Mouse (Mus musculus): ENCODE results near the gene Ier5. TPM values are rescaled to one million over a fixed set of nuclear protein-coding genes. Genes with fewer than 3 reads are reported as not detected.

Gene Ier5
- polyA plus RNA-seq, 1 experiment from 2014 or later, result 19.8 TPM

- peak overlapping the region; percentile 88 for H3K27ac ChIP-seq (replicated peaks)
- WGBS, result 14% methylated on average over 6 of the region's 6 CpGs
- peaks cover 56% of the 10 kb centered on the region for H3K4me1 ChIP-seq
Observed at GRCm38 (mm10) chr1:155097354-155097753, 2.1 kb downstream of the Ier5 start.

DNA sequence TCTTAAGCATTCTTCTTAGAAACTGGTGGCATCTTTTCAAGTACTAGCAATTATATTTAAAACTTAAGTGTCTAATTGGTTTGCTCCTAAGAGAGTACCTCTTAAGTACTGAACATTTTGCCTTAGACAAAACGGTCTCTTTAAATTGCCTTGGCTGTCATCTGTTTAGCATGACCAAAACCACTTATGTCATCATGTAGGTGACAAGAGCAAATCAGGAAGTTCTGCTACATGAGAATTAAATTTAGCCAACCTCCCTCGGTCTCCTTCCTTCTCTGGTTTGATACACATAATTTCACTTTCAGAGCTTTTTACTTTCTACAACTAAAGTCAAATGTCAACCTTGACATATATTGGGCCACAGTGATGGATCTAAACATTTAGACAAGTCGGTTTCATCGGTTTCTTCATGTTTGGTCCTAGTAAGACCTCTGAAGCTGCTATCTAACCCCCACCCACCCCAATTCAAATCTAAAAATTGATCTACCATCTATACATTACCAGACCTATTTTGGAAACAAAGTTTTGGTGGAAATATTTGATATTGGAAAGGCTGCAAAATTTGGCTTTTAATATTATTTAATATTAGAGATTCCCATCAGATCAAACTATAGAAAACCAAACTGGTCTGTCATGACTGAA is 2.7 kb downstream of the Ier5 start:
- H3K4me2 ChIP-seq (replicated peaks), result peak overlapping the region; percentile 56
- WGBS, result 60% methylated on average over 4 of the region's 4 CpGs
- peak overlapping the region; percentile 88 for H3K27ac ChIP-seq (replicated peaks)
- peak overlapping the region; percentile 100 for H3K9ac ChIP-seq (replicated peaks)
- peak overlapping the region; percentile 86 for H3K4me3 ChIP-seq
- peaks cover 62% of the 10 kb centered on the region for H3K4me1 ChIP-seq
- H3K27me3 ChIP-seq, result no peaks in the 10 kb centered on the region
- ATAC-seq (replicated peaks), result no peak
- H3K9me3 ChIP-seq, result no peaks in the 10 kb centered on the region
- H3K36me3 ChIP-seq, result no peaks in the 10 kb centered on the region

More at GRCm38 (mm10) chr1:155097354-155097753, 2.1 kb downstream of the Ier5 start:
- no peak for ATAC-seq (replicated peaks)
- peak overlapping the region; percentile 56 for H3K4me2 ChIP-seq (replicated peaks)
- H3K36me3 ChIP-seq, result no peaks in the 10 kb centered on the region
- no peaks in the 10 kb centered on the region for H3K9me3 ChIP-seq
- peak overlapping the region; percentile 100 for H3K9ac ChIP-seq (replicated peaks)
- peak overlapping the region; percentile 86 for H3K4me3 ChIP-seq
- no peaks in the 10 kb centered on the region for H3K27me3 ChIP-seq

DNA sequence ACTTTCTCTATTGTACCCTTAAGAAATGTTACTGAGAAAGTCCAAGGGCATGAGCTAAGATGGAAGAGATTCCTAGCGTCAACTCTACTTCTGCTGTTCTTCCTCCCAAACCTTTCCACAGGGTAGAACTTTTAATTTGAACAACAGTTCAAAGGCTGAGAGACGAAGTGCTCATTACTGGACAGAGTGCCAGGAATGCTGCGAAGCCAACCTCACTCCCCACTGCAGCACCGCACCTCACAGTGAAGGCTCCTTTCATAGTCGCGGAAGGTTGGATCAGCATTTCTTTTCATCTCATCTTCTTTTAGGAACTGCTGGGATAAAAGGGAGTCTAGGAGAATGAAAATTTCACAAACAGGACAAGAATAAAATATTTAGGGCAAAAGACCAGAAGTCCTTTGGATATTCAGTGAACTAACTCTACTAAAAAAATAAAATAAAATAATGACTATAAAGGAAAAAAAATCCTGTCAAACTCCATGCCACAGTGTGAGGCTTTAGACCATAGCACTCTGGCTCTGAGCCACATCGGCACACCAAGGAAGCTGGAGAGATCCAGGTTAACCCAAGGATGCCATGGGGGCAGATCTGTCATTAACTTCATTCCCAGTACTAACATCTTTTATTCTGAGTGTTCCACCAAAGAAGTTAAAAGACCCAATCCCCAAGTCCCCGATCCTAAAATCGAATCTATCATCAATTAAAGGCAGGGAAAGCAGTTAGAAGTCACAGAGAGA is 5.3 kb downstream of the Ier5 start:
- Histone ChIP-seq H3K4me1 (peaks cover 65% of the 10 kb centered on the region), H3K9me3 (no peaks in the 10 kb centered on the region), H3K4me2 (replicated peaks) (no peak overlapping the region), H3K4me3 (no peak overlapping the region), H3K36me3 (no peaks in the 10 kb centered on the region), H3K27me3 (no peaks in the 10 kb centered on the region), H3K9ac (replicated peaks) (no peak overlapping the region), H3K27ac (replicated peaks) (peak overlapping the region; percentile 75)
- ATAC-seq (replicated peaks), result no peak
- 32% methylated on average over 9 of the region's 9 CpGs for WGBS

DNA sequence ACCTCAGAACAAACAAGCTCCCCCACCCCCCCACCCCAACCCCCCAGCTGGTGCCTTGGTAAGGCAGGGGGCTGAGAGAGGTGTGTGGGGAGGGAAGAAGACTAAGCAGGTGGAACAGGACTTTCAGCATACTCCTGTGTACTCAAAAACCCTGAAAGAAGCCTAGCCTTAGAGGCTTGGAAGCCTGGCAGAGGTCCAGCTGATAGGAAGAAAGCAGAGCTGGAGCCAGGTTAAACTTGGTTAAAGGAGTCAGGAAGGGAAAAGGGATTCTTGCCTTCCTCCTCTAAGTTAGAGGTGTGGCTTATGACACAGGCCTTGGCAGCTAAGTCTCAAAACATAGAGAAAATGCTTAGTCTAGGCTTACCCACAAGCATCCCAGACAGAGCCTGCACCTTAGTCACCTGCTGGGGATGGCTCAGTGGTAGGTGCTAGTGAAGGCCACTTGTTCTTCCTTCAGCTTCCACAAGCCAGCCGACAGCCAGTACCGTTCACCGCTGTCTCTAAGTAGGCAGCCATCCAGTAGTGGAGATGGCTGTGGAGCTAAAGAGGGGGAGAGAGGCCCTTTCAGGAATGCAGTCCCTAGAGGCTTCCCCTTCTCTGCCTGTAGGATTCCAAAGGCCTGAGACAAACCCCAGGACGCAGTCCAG is 6.2 kb downstream of the Ier5 start:
- WGBS, result 16% methylated on average over 4 of the region's 4 CpGs
- ATAC-seq (replicated peaks), result 0 out of 2 replicates have a peak, but pooled peaks have one; percentile 18
- no peaks in the 10 kb centered on the region for H3K9me3 ChIP-seq
- H3K9ac ChIP-seq (replicated peaks), result no peak overlapping the region
- H3K4me2 ChIP-seq (replicated peaks), result no peak overlapping the region
- no peaks in the 10 kb centered on the region for H3K36me3 ChIP-seq
- H3K27me3 ChIP-seq, result no peaks in the 10 kb centered on the region
- no peak overlapping the region for H3K4me3 ChIP-seq
- peak overlapping the region; percentile 75 for H3K27ac ChIP-seq (replicated peaks)
- peaks cover 65% of the 10 kb centered on the region for H3K4me1 ChIP-seq

GRCm38 (mm10) chr1:155091842-155092800 is 7.3 kb downstream of the Ier5 start:
- no peaks in the 10 kb centered on the region for H3K36me3 ChIP-seq
- peak; percentile 80 for ATAC-seq (replicated peaks)
- H3K4me3 ChIP-seq, result no peak overlapping the region
- no peaks in the 10 kb centered on the region for H3K27me3 ChIP-seq
- peak overlapping the region; percentile 16; the same call in 1 of the 2 replicates for H3K9ac ChIP-seq (replicated peaks)
- H3K27ac ChIP-seq (replicated peaks), result peak overlapping the region; percentile 75
- H3K4me2 ChIP-seq (replicated peaks), result no peak overlapping the region
- H3K4me1 ChIP-seq, result peaks cover 59% of the 10 kb centered on the region
- 15% methylated on average over 14 of the region's 14 CpGs for WGBS
- no peaks in the 10 kb centered on the region for H3K9me3 ChIP-seq

DNA sequence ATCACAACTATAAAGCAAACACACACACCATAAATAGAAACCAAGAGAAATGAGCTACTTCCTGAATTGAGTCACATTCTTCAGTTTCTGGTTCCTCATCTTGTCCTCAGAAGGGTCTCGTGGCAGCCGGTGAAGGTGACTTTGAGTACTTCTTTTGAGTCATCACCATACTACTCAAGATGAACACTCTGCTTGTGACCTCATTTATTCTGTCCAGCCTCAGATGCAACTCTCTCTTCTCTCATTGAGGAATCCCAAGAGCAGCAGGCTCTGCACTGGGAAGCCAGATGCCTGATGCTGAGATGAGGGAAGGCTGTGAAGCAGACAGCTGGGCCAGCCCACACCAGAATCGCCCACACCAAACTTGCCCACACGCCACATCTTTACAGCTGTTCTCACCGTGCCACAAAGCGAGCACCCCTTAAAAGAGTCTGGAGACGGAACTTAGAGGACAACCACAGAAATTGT is 8.0 kb downstream of the Ier5 start:
- H3K9me3 ChIP-seq, result no peaks in the 10 kb centered on the region
- peaks cover 59% of the 10 kb centered on the region for H3K4me1 ChIP-seq
- no peak for ATAC-seq (replicated peaks)
- no peaks in the 10 kb centered on the region for H3K27me3 ChIP-seq
- no peak overlapping the region for H3K4me2 ChIP-seq (replicated peaks)
- H3K9ac ChIP-seq (replicated peaks), result no peak overlapping the region
- peak overlapping the region; percentile 75 for H3K27ac ChIP-seq (replicated peaks)
- H3K4me3 ChIP-seq, result no peak overlapping the region
- no peaks in the 10 kb centered on the region for H3K36me3 ChIP-seq
- 73% methylated on average over 7 of the region's 7 CpGs for WGBS

- no peaks in the 10 kb centered on the region for H3K36me3 ChIP-seq
- H3K4me1 ChIP-seq, result peaks cover 60% of the 10 kb centered on the region
- no peak overlapping the region for H3K27ac ChIP-seq (replicated peaks)
- H3K9ac ChIP-seq (replicated peaks), result no peak overlapping the region
- H3K9me3 ChIP-seq, result no peaks in the 10 kb centered on the region
- no peak overlapping the region for H3K4me3 ChIP-seq
- H3K27me3 ChIP-seq, result no peaks in the 10 kb centered on the region
- no peak overlapping the region for H3K4me2 ChIP-seq (replicated peaks)
- WGBS, result 86% methylated on average over 1 of the region's 1 CpGs
- no peak for ATAC-seq (replicated peaks)
Observed at GRCm38 (mm10) chr1:155090736-155091135, 8.7 kb downstream of the Ier5 start.

- H3K4me1 ChIP-seq, result peaks cover 61% of the 10 kb centered on the region
- H3K9me3 ChIP-seq, result no peaks in the 10 kb centered on the region
- no peak overlapping the region for H3K4me2 ChIP-seq (replicated peaks)
- no peak overlapping the region for H3K4me3 ChIP-seq
- H3K27ac ChIP-seq (replicated peaks), result no peak overlapping the region
- WGBS, result 93% methylated on average over 7 of the region's 7 CpGs
- H3K27me3 ChIP-seq, result no peaks in the 10 kb centered on the region
- H3K9ac ChIP-seq (replicated peaks), result no peak overlapping the region
- ATAC-seq (replicated peaks), result no peak
- H3K36me3 ChIP-seq, result no peaks in the 10 kb centered on the region
Observed at GRCm38 (mm10) chr1:155090327-155090726, 9.1 kb downstream of the Ier5 start.

GRCm38 (mm10) chr1:155088847-155089603 is 10.4 kb downstream of the Ier5 start:
- Histone ChIP-seq H3K9me3 (no peaks in the 10 kb centered on the region), H3K4me3 (no peak overlapping the region), H3K9ac (replicated peaks) (no peak overlapping the region), H3K4me2 (replicated peaks) (no peak overlapping the region), H3K36me3 (no peaks in the 10 kb centered on the region), H3K27me3 (no peaks in the 10 kb centered on the region), H3K27ac (replicated peaks) (no peak overlapping the region), H3K4me1 (peaks cover 61% of the 10 kb centered on the region)
- WGBS, result 76% methylated on average over 16 of the region's 16 CpGs
- ATAC-seq (replicated peaks), result no peak

GRCm38 (mm10) chr1:155088046-155088445 is 11.4 kb downstream of the Ier5 start:
- peaks cover 57% of the 10 kb centered on the region for H3K4me1 ChIP-seq
- no peak for ATAC-seq (replicated peaks)
- 95% methylated on average over 4 of the region's 4 CpGs for WGBS

DNA sequence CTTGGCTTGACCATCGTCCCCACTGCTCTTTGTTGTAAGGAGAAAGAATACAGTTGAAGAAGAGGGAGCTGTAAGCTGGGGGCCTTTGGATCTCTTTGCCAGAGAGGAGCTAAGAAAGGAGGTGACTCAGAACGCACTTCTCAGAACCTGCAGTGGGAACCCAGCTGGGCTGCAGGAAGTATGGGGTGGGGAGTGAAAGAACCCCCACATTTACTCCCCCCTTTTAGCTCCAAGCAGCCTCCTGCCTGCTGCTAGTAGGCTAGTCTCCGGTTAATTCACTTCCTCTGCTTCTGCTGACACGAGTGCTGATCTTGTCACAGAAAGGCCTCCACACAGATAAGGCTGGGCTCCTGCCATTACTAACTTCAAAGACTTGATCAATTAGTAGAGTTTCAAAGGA is 12.5 kb downstream of the Ier5 start:
- WGBS, result 11% methylated on average over 4 of the region's 4 CpGs
- Histone ChIP-seq H3K36me3 (no peaks in the 10 kb centered on the region), H3K9me3 (no peaks in the 10 kb centered on the region), H3K4me3 (no peak overlapping the region), H3K4me1 (peaks cover 56% of the 10 kb centered on the region), H3K27me3 (no peaks in the 10 kb centered on the region), H3K27ac (replicated peaks) (peak overlapping the region; percentile 63), H3K9ac (replicated peaks) (no peak overlapping the region), H3K4me2 (replicated peaks) (no peak overlapping the region)
- ATAC-seq (replicated peaks), result no peak

More at GRCm38 (mm10) chr1:155088046-155088445, 11.4 kb downstream of the Ier5 start:
- Histone ChIP-seq H3K4me3 (no peak overlapping the region), H3K36me3 (no peaks in the 10 kb centered on the region), H3K27me3 (no peaks in the 10 kb centered on the region), H3K9ac (replicated peaks) (no peak overlapping the region), H3K27ac (replicated peaks) (no peak overlapping the region), H3K4me2 (replicated peaks) (no peak overlapping the region), H3K9me3 (no peaks in the 10 kb centered on the region)

Data from forebrain, embryonic 15.5 days (tissue).